Mouse (Mus musculus): ENCODE measurements around the gene Calm1.

- TF ChIP-seq CTCF (IDR thresholded peaks at IDR 0.05; ENCODE audit: low read depth) (no peak), EP300 (optimal IDR thresholded peaks at IDR 0.05) (no peak)
Observed at GRCm38 (mm10) chr12:100254471-100254870, 55.2 kb downstream of the Calm1 start.
